Mouse (Mus musculus): ENCODE data around the gene Gm10277.

Gm10277 gene

GRCm38 (mm10) chr11:77795216-77795615, 7.7 kb upstream of the Gm10277 start:
- no peak for DNase-seq

DNA sequence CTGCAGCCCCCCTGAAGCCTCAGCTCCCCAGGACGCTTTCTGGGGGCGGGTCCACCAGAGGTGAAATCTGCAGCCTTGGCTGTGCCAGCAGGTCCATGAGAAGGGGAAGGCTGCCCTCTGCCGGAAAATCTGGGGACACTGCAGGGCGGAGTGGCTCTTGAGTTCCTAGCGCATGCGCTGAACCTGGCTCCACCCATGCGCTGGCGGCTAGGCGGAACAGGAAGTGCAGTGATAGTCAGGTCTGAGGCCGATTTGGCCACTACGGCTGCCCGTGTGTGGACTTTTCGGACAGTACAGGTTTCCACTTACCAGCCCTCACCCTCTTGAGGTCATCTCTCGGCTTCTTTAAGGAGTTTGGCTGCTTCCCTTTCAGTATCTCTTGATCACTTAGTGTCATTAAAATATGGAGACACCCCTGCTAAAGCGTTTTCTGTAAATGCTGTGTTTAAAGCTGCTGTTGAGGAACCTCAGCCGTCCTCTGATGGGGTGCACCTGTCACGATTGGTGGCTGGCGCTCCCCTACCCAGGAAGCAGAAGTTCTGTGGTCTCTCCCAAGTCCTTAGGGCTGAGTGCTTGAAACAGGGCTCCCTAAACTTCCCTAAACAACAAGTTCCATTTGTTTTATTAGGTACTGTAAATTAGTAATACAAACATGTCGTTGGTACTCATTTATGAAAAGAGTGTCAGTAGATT, 5.8 kb upstream of the Gm10277 start:
- DNase-seq = peak; percentile 97 to 98

- no peak for DNase-seq
Measured at GRCm38 (mm10) chr11:77792566-77792909, 5.0 kb upstream of the Gm10277 start.

- DNase-seq = peak; percentile 90 to 92
Measured at GRCm38 (mm10) chr11:77791752-77792565, 4.4 kb upstream of the Gm10277 start.

- DNase-seq = peak; percentile 36 to 83
Measured at GRCm38 (mm10) chr11:77791241-77791727, 3.7 kb upstream of the Gm10277 start.

DNA sequence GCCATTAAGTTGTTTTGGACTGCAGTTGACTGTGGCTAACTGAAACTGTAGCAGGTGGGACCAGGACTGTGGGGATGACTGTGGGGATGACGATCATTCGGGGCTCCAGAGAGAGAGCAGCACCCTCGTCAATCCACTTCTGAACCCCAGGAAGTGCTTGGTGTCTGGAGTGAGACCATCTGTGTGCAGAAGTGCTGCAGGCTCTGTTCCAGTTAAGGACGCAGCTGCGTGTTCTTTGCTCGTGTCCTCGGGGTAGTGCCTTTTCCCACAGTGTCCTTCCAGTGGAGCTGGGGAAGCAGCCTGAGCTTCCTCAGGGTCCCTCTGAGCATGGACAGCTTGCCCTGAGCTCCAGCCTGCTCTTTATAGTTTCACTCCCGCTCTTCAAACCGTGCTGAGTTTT, 2.7 kb upstream of the Gm10277 start:
- DNase-seq = peak in 1 of 2 experiments; percentile 39

DNA sequence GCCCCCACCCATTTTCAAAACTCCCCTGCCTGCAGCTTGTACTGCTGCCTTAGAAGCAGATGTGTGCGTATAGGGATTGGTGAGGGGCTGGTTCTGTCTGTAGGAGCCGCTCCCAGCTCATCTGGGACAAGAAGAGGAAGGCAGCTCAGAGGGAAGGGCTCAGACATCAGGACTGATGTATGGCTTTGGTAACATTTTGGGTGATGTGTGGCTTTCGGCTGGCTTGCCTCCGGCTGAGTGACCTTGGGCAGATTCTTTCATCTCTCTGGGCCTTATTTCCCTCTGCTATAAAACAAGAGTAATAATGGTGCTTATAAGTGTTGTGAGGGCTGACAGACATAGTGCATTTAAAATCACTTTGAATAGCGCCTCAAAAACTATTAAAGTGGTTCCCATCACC, 2.0 kb upstream of the Gm10277 start:
- no peak for DNase-seq

DNA sequence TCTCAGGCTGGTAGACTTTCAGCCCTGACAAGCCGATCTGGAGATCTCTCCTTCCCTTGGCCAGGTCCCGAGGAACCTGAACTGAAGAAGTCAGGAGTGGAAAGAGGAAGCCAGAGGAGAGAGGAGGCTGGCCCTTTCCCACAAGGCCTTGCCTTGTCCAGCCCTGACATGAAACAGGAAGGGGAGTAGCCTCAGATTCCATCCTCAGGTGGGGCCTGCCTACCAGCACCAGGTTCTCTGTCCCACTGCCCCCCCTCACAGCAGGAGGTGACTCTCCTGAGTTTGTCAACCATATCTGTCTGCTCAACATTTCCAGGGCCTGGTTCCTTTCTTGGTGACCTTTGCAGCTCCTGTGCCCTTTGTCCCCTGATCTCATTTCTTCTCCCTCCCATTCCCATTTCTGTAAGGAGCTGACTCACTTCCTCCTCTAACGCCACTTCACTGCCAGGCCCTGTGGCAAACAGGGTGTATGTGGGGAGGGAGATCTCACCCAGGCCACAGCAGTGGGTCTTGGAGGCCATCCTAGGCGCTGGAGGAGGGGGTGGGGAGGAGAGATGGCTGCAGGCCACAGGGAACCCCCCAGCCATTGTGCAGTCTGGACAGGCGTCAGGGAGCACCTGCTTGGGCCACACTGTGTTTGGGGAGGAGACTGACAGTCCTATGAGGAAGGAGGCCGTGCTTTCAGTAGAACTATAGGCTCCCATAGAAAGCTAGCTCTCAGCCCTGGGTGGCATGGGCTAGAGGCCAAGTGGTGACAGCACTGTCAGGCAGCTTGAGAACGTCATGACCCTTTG, 1.6 kb downstream of the Gm10277 start:
- peak; percentile 78 to 93 for DNase-seq

GRCm38 (mm10) chr11:77785396-77785767, 2.2 kb downstream of the Gm10277 start:
- peak in 1 of 2 experiments; percentile 58 for DNase-seq

DNA sequence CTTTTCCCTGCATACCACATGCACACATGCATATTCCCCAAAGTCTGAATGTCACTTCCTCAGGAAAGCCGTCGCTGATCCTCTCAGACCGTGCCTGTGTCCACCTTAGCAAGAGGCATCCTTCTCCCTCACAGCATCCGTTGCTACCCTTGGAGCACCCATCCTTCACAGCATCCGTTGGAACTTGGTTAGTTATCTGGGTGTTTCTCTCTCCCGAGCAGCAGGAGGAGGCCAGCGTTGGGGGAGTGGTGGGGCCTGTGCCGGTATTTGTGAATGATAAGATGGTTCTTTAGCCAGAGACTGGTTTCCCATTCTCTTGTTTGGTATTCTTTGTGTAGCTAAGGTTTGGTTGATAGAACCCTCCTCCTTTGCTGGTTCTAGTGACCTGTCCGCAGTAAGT, 2.7 kb downstream of the Gm10277 start:
- no peak for DNase-seq

GRCm38 (mm10) chr11:77783747-77784646, 3.5 kb downstream of the Gm10277 start:
- peak; percentile 59 to 76 for DNase-seq

GRCm38 (mm10) chr11:77783211-77783746, 4.3 kb downstream of the Gm10277 start:
- peak; percentile 64 to 85 for DNase-seq

DNA sequence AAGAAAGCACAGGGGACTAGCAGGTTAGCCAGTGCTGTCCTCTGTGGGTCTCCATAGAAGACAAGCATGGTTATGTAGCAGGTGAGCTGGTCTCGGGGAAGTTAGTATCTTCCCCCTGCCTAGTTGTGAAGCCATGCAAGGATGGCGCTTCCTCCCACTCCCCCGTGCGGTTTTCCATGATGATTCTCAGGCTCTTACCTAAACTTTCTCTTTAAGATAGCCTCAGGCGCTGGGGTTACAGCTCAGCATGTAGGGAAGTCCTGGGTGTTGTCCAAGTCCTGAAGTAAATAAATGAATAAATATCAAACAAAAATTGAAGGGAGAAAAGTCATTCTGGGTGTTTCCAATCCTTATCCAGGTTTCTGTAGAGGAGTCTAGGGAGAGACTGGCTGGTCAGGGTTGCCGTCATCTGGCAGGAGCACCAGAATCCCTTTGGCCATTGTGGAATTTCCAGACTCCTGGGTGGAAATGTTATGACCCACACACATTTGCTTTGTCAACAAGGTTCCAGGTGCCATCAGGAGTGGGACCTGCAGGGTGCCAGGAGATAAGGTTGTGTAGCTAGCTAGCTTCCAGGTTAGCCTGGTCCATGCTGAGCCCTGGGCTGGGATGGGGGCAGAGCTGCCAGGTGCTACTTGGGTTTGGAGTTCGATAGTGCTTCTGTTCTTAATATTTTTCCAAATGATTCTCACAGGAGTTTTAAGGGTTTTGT, 5.3 kb downstream of the Gm10277 start:
- no peak for DNase-seq

DNA sequence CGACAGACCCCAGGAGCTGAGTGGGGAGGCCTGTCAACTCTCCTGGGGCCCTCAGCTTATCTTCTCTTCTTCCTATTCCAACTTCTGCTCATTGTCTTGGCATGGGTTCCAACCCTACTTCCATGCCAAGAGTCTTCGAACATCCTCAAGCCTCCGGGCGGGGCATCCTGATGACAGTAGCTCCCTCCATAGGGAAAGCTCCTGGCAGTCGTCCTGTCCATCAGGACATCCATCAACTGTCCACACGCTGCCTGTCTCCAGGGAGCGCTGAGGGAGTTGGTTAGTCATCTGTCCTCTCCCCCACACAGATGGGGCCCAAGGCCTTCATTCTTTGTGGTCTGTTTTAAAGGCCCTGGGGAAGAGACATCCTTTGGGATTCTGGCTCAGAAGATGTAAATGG, 6.5 kb downstream of the Gm10277 start:
- peak; percentile 48 to 62 for DNase-seq

DNA sequence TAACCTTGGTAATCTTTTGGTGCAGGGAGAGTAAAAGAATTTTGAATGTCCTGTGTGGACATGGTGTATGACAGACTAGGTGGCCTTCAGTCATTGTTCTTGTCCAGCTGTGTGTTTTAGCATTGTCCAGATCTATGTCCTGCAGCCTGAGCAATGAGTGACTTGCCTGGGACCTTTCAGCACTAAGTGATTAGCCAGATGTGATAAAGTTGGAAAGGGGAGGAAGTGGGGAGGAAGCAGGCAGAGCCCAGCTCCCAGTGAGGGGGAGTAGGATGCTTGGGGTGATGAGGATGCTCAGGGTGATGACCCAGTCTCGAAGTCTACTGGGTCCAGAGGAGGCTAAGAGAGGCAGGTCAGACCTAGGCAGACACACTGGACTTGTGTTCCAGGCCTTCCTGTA, 8.3 kb downstream of the Gm10277 start:
- DNase-seq = no peak

- no peak for DNase-seq
Measured at GRCm38 (mm10) chr11:77777937-77778336, 9.6 kb downstream of the Gm10277 start.

DNA sequence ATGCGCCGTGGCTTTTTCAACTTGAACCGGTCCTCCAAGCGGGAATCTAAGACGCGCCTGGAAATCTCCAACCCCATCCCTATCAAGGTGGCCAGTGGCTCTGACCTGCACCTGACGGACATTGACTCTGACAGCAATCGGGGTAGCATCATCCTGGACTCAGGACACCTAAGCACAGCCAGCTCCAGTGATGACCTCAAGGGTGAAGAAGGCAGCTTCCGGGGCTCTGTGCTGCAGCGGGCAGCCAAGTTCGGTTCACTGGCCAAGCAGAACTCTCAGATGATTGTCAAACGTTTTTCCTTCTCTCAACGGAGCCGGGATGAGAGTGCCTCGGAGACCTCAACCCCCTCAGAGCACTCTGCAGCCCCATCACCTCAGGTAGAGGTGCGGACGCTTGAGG, 10.1 kb downstream of the Gm10277 start:
- peak in 1 of 2 experiments; percentile 69 for DNase-seq

GRCm38 (mm10) chr11:77775701-77776400, 11.7 kb downstream of the Gm10277 start:
- DNase-seq = peak; percentile 63 to 76

- DNase-seq = peak; percentile 61 to 83
Measured at GRCm38 (mm10) chr11:77771879-77772713, 15.5 kb downstream of the Gm10277 start.

DNA sequence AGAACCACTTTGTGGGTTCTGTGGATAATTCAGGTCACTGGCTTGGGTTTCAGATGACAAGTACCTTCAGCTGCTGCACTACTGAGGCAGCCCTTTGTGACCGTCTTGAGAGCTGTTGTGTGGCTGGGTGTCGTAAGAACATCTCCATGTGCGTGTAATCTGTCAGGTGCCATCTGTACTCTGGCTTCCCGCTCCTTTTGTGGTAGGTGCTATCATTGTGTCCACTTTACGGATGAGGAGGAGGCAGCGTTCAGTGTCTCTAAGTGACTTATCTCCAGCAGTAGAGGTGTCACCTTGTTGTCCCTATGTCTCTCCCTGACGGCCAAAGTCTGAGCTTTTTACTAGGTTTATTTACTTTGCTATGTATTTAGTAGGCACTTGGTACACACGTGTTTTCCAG, 17.2 kb downstream of the Gm10277 start:
- no peak for DNase-seq
